Mouse (Mus musculus): ENCODE measurements at regions not wholly inside any gene's neighbourhood (a gene's known extent, or its start where the extent isn't known, plus 50 kb on each side); places are given as distances from the start of the nearest gene placed in this dataset.

DNA sequence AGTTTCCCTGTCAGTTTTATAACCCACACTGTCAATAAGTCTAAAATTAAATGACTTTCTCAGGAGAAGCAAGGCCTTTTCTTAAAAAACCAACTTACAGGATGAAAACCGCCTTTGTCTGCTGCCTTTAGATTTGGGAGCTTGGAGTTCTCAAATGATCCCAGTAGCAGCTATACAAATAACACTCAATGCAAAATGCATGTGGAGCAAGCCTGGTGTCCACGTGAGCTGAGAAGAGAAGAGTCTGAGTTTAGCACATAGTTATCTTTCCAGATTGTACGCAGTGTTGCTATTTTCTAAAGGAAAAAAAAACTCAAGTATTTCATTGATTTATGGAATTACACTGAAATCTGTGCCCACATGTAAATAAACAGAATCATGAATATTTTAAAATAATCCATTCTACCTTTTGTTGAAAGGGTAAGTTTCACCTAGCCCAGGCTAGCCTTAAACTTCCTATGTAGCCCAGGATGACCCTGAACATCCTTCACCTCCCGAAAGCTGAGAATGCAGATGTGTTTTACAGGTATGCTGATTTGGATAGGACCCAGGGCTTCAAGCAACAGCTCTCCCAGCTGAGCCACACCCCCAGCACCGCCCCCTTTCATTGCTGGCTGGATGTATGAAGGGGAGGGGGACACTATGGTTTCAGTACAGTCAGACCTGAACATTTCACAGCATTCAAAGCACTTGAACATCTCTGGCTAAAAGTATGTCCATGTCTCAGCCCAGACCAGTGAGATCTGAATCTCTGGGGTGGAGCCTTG, 262.5 kb upstream of the Tle3 start:
- Histone ChIP-seq H3K4me1 (ENCODE audit: control insufficient read depth, insufficient read depth, low read length) (peaks cover 22% of the 10 kb centered on the region), H3K36me3 (ENCODE audit: control insufficient read depth, insufficient read depth, low read length) (no peaks in the 10 kb centered on the region), H3K4me2 (ENCODE audit: low read length) (no peak overlapping the region), H3K9me3 (replicated peaks; ENCODE audit: control insufficient read depth, low read length, poor library complexity, severe bottlenecking) (no peaks in the 10 kb centered on the region), H3K9ac (ENCODE audit: low read depth, low read length) (no peak overlapping the region), H3K27me3 (ENCODE audit: control insufficient read depth, insufficient read depth, low read depth, low read length) (no peaks in the 10 kb centered on the region), H3K4me3 (ENCODE audit: low read depth, low read length) (no peak overlapping the region), H3K27ac (ENCODE audit: low read length) (no peak overlapping the region)
- 88% methylated on average over 5 of the region's 5 CpGs for WGBS
- ATAC-seq, result no peak

DNA sequence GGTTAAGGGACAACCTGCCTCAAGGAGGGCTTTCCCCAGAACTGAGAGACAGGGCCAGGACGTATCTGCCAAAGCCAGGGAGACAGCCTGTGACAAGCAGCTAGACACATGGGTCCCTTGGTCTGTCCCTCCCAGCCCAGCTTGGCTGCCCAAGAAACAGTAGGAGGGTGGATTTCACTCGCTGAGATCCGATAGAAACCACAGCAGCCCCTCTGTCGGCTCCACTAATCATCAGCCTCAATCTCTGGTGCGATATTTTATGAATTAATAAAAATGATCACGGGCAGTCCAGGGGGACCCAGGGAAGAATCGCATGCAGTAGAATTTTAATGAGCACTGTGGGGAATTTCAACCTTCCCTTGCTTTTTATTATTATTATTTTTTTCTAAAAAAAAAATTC, 261.0 kb upstream of the Tle3 start:
- peak overlapping the region; percentile 69 for H3K27ac ChIP-seq (ENCODE audit: low read length)
- 21% methylated on average over 7 of the region's 7 CpGs for WGBS
- H3K27me3 ChIP-seq (ENCODE audit: control insufficient read depth, insufficient read depth, low read depth, low read length), result no peaks in the 10 kb centered on the region
- no peaks in the 10 kb centered on the region for H3K36me3 ChIP-seq (ENCODE audit: control insufficient read depth, insufficient read depth, low read length)
- peaks cover 22% of the 10 kb centered on the region for H3K4me1 ChIP-seq (ENCODE audit: control insufficient read depth, insufficient read depth, low read length)
- ATAC-seq, result peak; percentile 69
- H3K9me3 ChIP-seq (replicated peaks; ENCODE audit: control insufficient read depth, low read length, poor library complexity, severe bottlenecking), result no peaks in the 10 kb centered on the region
- H3K9ac ChIP-seq (ENCODE audit: low read depth, low read length), result peak overlapping the region; percentile 16; the same call in 1 of the 2 replicates
- peak overlapping the region; percentile 23; the same call in 1 of the 2 replicates for H3K4me2 ChIP-seq (ENCODE audit: low read length)
- H3K4me3 ChIP-seq (ENCODE audit: low read depth, low read length), result no peak overlapping the region

DNA sequence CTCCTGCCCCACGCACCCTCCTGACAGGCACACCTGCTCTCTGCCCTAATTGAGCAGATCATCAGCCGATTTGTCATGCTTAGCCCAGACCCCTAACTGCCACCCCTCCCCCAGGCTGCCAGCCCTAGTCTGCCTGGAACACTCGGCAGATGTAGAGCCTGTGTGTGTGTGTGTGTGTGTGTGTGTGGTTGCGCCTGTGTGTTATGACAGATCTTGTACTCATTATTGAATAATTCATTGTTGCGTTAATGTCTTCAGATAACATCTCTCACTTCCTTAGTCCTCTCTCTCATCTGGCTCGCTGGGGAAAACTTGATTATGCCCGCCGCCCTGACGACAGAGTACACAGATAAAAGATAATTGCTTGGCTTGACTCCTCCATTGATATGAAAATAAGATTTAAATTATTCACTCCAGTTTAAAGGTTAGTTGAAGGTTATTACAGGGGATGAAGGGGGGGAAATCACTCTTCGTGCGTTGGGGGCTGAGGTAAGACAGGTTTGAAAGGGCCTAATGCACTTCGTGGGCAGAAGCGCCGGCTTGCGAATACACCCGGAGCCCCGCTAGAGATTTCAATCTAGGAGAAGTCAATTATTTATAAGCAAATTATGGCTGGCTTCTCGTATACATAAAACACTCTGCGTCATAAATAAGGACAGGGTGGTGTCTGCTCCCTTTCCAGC, 260.3 kb upstream of the Tle3 start:
- Histone ChIP-seq H3K27ac (ENCODE audit: low read length) (peak overlapping the region; percentile 69), H3K9me3 (replicated peaks; ENCODE audit: control insufficient read depth, low read length, poor library complexity, severe bottlenecking) (no peaks in the 10 kb centered on the region), H3K4me3 (ENCODE audit: low read depth, low read length) (no peak overlapping the region), H3K4me2 (ENCODE audit: low read length) (peak overlapping the region; percentile 45; the same call in 1 of the 2 replicates), H3K27me3 (ENCODE audit: control insufficient read depth, insufficient read depth, low read depth, low read length) (no peaks in the 10 kb centered on the region), H3K9ac (ENCODE audit: low read depth, low read length) (no peak overlapping the region), H3K4me1 (ENCODE audit: control insufficient read depth, insufficient read depth, low read length) (peaks cover 22% of the 10 kb centered on the region), H3K36me3 (ENCODE audit: control insufficient read depth, insufficient read depth, low read length) (no peaks in the 10 kb centered on the region)
- 23% methylated on average over 19 of the region's 19 CpGs for WGBS
- ATAC-seq, result peak; percentile 86

DNA sequence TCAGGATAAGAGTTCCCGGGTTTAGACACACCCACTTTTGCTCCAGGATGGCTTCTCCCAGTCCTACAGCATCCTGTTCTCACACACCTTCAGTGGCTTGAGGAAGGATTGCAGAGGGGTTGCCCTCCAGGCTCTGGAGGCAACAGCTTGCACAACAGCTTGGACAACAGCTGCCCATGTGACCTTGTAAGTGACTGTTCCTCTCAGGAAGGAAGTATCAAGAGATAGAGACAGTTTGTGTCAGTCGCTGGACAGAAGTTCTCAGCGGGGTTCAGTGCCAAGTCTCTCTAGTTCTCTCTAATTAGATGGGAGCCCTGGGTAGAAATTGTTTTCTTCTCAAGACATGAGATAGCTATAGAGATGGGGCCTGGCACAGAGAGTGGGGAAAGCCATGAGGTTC, 252.9 kb upstream of the Tle3 start:
- Histone ChIP-seq H3K27me3 (ENCODE audit: control insufficient read depth, insufficient read depth, low read depth, low read length) (no peaks in the 10 kb centered on the region), H3K4me2 (ENCODE audit: low read length) (no peak overlapping the region), H3K36me3 (ENCODE audit: control insufficient read depth, insufficient read depth, low read length) (no peaks in the 10 kb centered on the region), H3K9me3 (replicated peaks; ENCODE audit: control insufficient read depth, low read length, poor library complexity, severe bottlenecking) (no peaks in the 10 kb centered on the region), H3K4me1 (ENCODE audit: control insufficient read depth, insufficient read depth, low read length) (peaks cover 8% of the 10 kb centered on the region), H3K27ac (ENCODE audit: low read length) (no peak overlapping the region), H3K4me3 (ENCODE audit: low read depth, low read length) (no peak overlapping the region), H3K9ac (ENCODE audit: low read depth, low read length) (no peak overlapping the region)
- WGBS, result 86% methylated on average over 3 of the region's 3 CpGs
- no peak for ATAC-seq

DNA sequence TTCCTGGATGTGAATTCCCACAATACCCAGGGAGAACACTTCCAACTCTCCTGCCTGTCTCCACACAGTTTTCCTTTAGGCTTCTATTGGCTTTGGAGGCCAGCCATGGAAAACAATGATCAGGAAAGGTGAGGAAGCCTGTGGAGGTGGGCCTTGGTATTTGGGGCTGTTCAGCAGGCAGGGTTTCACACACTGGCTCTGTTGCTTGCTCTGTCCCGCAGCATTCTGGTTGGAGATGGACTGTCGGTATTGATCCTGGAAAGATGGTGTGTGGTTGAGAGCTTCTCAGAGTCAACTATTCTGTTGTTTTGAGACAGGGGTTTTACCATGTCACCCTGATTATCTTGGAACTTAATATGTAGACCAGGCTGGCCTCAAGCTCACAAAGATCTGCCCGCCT, 251.6 kb upstream of the Tle3 start:
- no peak for ATAC-seq
- H3K36me3 ChIP-seq (ENCODE audit: control insufficient read depth, insufficient read depth, low read length), result no peaks in the 10 kb centered on the region
- no peaks in the 10 kb centered on the region for H3K9me3 ChIP-seq (replicated peaks; ENCODE audit: control insufficient read depth, low read length, poor library complexity, severe bottlenecking)
- no peaks in the 10 kb centered on the region for H3K27me3 ChIP-seq (ENCODE audit: control insufficient read depth, insufficient read depth, low read depth, low read length)
- no peak overlapping the region for H3K9ac ChIP-seq (ENCODE audit: low read depth, low read length)
- no peak overlapping the region for H3K27ac ChIP-seq (ENCODE audit: low read length)
- WGBS, result 83% methylated on average over 3 of the region's 3 CpGs
- no peak overlapping the region for H3K4me3 ChIP-seq (ENCODE audit: low read depth, low read length)
- H3K4me2 ChIP-seq (ENCODE audit: low read length), result no peak overlapping the region
- H3K4me1 ChIP-seq (ENCODE audit: control insufficient read depth, insufficient read depth, low read length), result peaks cover 8% of the 10 kb centered on the region

DNA sequence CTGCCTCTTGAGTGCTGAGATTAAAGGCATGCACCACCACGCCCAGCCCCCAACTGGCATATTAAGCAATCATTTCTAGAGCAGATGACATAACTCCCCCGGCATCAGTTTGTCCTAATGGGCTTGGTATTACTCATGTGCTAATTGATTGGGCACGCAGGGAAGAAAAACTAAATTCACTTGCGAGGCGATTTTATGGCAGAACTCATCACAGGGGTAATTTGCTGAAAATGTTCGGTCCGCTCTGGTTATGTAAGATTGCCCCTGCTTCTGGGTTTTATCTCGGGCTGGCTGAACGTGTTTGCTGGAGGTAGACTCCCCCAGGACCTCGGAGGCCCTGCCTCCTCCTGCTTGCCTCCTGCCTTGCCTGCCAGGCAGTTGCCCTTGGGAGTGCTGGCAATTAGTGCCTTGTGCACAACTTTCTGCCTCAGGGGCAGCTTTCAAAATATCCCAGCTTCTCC, 251.2 kb upstream of the Tle3 start:
- no peaks in the 10 kb centered on the region for H3K9me3 ChIP-seq (replicated peaks; ENCODE audit: control insufficient read depth, low read length, poor library complexity, severe bottlenecking)
- H3K27ac ChIP-seq (ENCODE audit: low read length), result peak overlapping the region; percentile 44; the same call in 1 of the 2 replicates
- no peak for ATAC-seq
- H3K4me1 ChIP-seq (ENCODE audit: control insufficient read depth, insufficient read depth, low read length), result peaks cover 8% of the 10 kb centered on the region
- 47% methylated on average over 10 of the region's 10 CpGs for WGBS
- no peak overlapping the region for H3K9ac ChIP-seq (ENCODE audit: low read depth, low read length)
- no peaks in the 10 kb centered on the region for H3K36me3 ChIP-seq (ENCODE audit: control insufficient read depth, insufficient read depth, low read length)
- no peak overlapping the region; the same call in 1 of the 2 replicates for H3K4me2 ChIP-seq (ENCODE audit: low read length)
- H3K4me3 ChIP-seq (ENCODE audit: low read depth, low read length), result no peak overlapping the region
- 0 out of 2 replicates have a peak, but pooled peaks cover 1% of the 10 kb centered on the region for H3K27me3 ChIP-seq (ENCODE audit: control insufficient read depth, insufficient read depth, low read depth, low read length)

DNA sequence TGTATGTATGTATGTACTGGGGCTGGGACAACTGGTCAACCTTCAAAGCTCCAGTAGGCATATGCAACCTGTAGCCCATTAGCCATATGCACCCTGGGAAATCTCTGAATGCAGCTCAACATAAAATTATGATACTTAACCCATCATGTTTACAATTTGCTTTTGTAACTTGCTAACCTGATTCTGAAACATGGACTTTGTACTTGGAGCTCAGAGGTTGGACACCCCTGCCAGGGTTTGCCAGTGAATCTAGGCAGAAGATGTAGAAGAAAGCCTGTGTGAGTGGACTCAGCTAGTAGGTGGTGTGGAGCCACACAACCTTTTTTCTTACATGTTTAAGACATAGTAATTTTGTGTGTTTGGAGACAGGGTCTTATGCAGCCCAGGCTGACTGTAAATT, 248.7 kb upstream of the Tle3 start:
- no peak overlapping the region for H3K4me3 ChIP-seq (ENCODE audit: low read depth, low read length)
- peaks cover 8% of the 10 kb centered on the region for H3K4me1 ChIP-seq (ENCODE audit: control insufficient read depth, insufficient read depth, low read length)
- H3K9me3 ChIP-seq (replicated peaks; ENCODE audit: control insufficient read depth, low read length, poor library complexity, severe bottlenecking), result no peaks in the 10 kb centered on the region
- ATAC-seq, result no peak
- H3K27me3 ChIP-seq (ENCODE audit: control insufficient read depth, insufficient read depth, low read depth, low read length), result 0 out of 2 replicates have a peak, but pooled peaks cover 3% of the 10 kb centered on the region
- H3K9ac ChIP-seq (ENCODE audit: low read depth, low read length), result no peak overlapping the region
- no peaks in the 10 kb centered on the region for H3K36me3 ChIP-seq (ENCODE audit: control insufficient read depth, insufficient read depth, low read length)
- no peak overlapping the region for H3K4me2 ChIP-seq (ENCODE audit: low read length)
- H3K27ac ChIP-seq (ENCODE audit: low read length), result no peak overlapping the region

DNA sequence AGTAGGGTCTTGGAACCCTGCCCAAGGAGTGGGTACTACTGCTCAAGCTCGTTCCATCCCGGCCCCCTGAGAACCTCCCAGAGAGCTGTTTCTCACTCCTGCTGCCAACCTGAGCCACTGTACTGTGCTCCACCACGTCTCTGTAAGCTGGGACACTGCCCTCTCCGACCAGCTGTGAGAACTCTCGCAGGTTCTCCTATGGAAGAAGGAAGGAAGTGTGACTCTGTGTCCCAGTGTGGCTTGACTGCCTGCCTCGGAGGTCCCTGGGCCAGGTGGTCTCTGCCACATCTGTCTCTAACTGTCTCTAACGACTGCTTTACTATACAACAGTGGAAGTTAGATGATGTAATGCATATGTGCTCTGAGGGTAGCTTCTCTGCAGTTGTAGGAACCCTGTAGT, 246.4 kb upstream of the Tle3 start:
- no peak for ATAC-seq

DNA sequence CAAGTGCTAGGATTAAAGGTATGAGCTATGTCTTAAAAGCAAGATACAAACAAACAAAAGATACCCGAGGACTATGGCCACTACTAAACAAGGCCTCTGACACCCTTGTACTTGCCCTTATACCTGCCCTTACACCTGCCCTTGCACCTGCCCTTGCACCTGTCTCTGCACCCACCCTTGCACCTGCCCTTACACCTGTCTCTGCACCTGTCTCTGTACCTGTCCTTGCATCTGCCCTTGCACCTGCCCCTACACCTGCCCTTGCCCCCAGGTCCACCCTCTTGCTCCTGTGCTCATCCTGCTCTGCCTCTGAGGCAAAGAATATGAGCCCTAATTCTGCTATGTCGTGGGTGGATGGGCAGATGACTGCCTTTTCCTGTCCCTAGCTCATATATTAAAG, 244.1 kb upstream of the Tle3 start:
- H3K36me3 ChIP-seq (ENCODE audit: control insufficient read depth, insufficient read depth, low read length), result no peaks in the 10 kb centered on the region
- H3K9ac ChIP-seq (ENCODE audit: low read depth, low read length), result no peak overlapping the region
- H3K27me3 ChIP-seq (ENCODE audit: control insufficient read depth, insufficient read depth, low read depth, low read length), result peaks cover 3% of the 10 kb centered on the region; the same call in 1 of the 2 replicates
- no peak overlapping the region for H3K4me3 ChIP-seq (ENCODE audit: low read depth, low read length)
- no peaks in the 10 kb centered on the region for H3K4me1 ChIP-seq (ENCODE audit: control insufficient read depth, insufficient read depth, low read length)
- ATAC-seq, result no peak
- no peak overlapping the region for H3K27ac ChIP-seq (ENCODE audit: low read length)
- no peak overlapping the region for H3K4me2 ChIP-seq (ENCODE audit: low read length)
- WGBS, result 76% methylated on average over 2 of the region's 2 CpGs
- no peaks in the 10 kb centered on the region for H3K9me3 ChIP-seq (replicated peaks; ENCODE audit: control insufficient read depth, low read length, poor library complexity, severe bottlenecking)

More for the DNA sequence above, 246.4 kb upstream of the Tle3 start:
- Histone ChIP-seq H3K27ac (ENCODE audit: low read length) (no peak overlapping the region), H3K4me1 (ENCODE audit: control insufficient read depth, insufficient read depth, low read length) (peaks cover 8% of the 10 kb centered on the region), H3K9me3 (replicated peaks; ENCODE audit: control insufficient read depth, low read length, poor library complexity, severe bottlenecking) (no peaks in the 10 kb centered on the region), H3K36me3 (ENCODE audit: control insufficient read depth, insufficient read depth, low read length) (no peaks in the 10 kb centered on the region), H3K4me2 (ENCODE audit: low read length) (no peak overlapping the region), H3K4me3 (ENCODE audit: low read depth, low read length) (no peak overlapping the region), H3K27me3 (ENCODE audit: control insufficient read depth, insufficient read depth, low read depth, low read length) (peaks cover 3% of the 10 kb centered on the region; the same call in 1 of the 2 replicates), H3K9ac (ENCODE audit: low read depth, low read length) (no peak overlapping the region)
- 76% methylated on average over 5 of the region's 7 CpGs for WGBS
